Mouse (Mus musculus) colon, adult 2 months (tissue): ENCODE data around the gene Cel. TPM values are rescaled to one million over a fixed set of nuclear protein-coding genes. Genes with fewer than 3 reads are reported as not detected.

ENCODE experiments used
- polyA plus RNA-seq: library from polyadenylated mRNA; depleted of rRNA; stranded (reverse); fragments of >200 nt; gene quantifications from 2 replicates; pipeline ENCODE4 v1.2.3, GENCODE M21; 2012; rRNA removed

Cel gene
- 0.58 and 728 TPM in 2 replicates for polyA plus RNA-seq

DNA sequence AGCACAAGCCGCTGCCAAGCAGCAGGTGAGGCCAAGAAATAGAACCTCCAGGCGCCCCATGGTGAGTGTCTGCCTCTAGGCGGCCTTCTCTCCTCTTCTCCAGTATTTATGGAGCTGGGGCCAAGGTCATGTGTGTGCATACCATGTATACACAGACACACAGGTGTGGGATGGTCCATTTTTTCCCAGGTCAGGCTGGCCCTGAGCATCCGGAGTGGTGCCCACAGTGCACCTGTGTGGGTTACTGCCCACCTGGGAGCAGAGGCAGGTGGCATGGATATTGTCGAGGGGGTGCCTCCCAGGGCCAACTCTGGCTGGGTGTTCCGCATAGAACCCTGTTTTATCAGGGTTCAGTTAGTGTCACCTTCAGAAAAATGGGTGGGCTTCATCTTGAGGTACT lies at the start of gene Cel:
Gene Cel (minus strand): TSS at position 101 of the 400 bp plus-strand sequence.

GRCm38 (mm10) chr2:28583651-28584050 lies 20.4 kb upstream of the Cel start, which contains the start of gene Gtf3c5:
Gene Gtf3c5, minus strand, starts transcription at chr2:28583751.

GRCm38 (mm10) chr2:28512798-28513401 lies 50.3 kb downstream of the Cel start, which contains the start of gene Ralgds:
Gene Ralgds, plus strand, starts transcription at chr2:28513125.

DNA sequence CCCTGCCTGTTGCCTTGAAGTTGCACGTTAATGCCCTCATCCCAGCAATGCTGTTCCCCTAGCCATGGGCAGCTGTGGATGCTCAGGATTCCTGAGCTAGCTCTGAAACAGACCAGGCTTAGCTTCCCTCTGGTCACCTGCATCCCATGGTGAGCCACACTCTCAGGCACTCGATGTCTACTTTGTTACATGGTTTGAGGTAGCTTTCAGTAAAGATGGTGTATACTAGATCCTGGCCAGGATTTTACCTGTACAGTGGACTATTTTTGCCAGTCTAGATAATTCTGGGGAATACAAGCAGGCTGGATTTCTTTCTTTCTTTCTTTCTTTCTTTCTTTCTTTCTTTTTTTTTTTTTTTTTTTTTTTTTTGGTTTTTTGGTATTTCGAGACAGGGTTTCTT lies 57.4 kb downstream of the Cel start, which contains the start of gene Gm10134:
Gene Gm10134 (plus strand): TSS at position 301 of the 400 bp plus-strand sequence.

Other genes starting within 250 kb of the Cel start
- 2.3 and 2.7 TPM in 2 replicates for gene Ppp1r26, start 116.6 kb downstream of the Cel start, polyA plus RNA-seq
- not detected in 2 replicates for gene 1700007K13Rik, start 97.1 kb downstream of the Cel start, polyA plus RNA-seq
- gene Mrps2, start 95.3 kb downstream of the Cel start, polyA plus RNA-seq, result 33.9 and 39.7 TPM in 2 replicates
- gene Gbgt1, start 66.5 kb downstream of the Cel start, polyA plus RNA-seq, result 5.0 and 5.7 TPM in 2 replicates
- gene Gm10134, start 57.3 kb downstream of the Cel start, polyA plus RNA-seq, result 0.71 and 1.4 TPM in 2 replicates
- 145 and 148 TPM in 2 replicates for gene Ralgds, start 50.3 kb downstream of the Cel start, polyA plus RNA-seq
- gene Gtf3c5, start 20.3 kb upstream of the Cel start, polyA plus RNA-seq, result 21.2 and 22.9 TPM in 2 replicates
- gene Gfi1b, start 58.6 kb upstream of the Cel start, polyA plus RNA-seq, result 1.1 and 1.2 TPM in 2 replicates
- 9.5 and 10.0 TPM in 2 replicates for gene Tsc1, start 77.8 kb upstream of the Cel start, polyA plus RNA-seq
- 0.39 and 0.92 TPM in 2 replicates for gene Spaca9, start 136.3 kb upstream of the Cel start, polyA plus RNA-seq
- gene Ak8, start 136.8 kb upstream of the Cel start, polyA plus RNA-seq, result 0.14 and 0.20 TPM in 2 replicates